Mouse (Mus musculus) frontal cortex, adult 2 months (tissue): ENCODE measurements around the gene D430019H16Rik. TPM values are rescaled to one million over a fixed set of nuclear protein-coding genes. Genes with fewer than 3 reads are reported as not detected.
A peak's percentile ranks its signal among the peaks of the same experiment; 100 is the strongest.

Experiments used
- DNase-seq, 2 experiments: peaks; one replicate each; pipeline ENCODE4 v3.0.0; 2022; ENCODE audit warnings: low spot score in 1 of 2; ENCODE audit errors: extremely low spot score in 1 of 2
- polyA plus RNA-seq: library from polyadenylated mRNA; depleted of rRNA; stranded (reverse); fragments of >200 nt; gene quantifications from 2 replicates; pipeline ENCODE4 v1.2.3, GENCODE M21; 2012

The D430019H16Rik gene
- polyA plus RNA-seq, 1 experiment, result 79.3 TPM

DNA sequence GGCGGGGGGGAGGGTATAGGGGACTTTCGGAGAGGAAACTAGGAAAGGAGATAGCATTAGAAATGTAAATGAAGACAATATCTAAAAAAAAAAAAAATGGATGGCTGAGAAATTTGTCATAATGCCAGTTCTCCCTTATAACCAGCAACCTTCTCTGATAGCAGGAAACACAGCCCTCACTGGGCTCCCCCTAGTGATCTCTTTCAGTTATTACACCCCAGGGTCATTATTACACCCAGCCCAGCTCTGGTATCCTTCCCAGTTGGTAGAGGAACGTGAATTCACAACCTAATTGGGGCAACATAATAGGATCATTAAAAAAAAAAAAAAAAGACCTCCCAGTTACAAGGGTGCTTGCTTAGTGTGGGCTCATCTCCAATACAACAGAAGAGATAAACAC lies 29.8 kb downstream of the D430019H16Rik start:
- peak in 1 of 2 experiments; percentile 70 for DNase-seq

DNA sequence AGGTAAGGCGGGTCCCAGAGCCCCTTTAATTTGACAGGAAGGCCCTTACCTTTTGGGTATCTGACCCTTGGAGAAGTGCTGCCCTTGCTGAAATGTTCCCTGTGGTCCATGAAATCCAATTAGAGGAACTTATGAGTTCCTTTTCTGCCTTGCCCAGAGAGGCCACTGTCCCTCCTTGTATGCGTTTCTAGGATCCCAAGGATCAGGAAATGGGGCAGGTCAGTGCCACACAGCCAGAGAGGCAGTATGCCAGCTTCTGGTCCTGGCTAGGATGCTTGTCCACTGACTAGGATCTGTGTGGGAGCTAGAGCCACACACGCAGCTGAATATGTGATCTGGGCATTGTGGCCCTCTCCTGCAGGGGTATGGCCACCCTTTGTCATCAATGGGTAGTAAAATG lies 36.6 kb downstream of the D430019H16Rik start:
- no peak for DNase-seq

DNA sequence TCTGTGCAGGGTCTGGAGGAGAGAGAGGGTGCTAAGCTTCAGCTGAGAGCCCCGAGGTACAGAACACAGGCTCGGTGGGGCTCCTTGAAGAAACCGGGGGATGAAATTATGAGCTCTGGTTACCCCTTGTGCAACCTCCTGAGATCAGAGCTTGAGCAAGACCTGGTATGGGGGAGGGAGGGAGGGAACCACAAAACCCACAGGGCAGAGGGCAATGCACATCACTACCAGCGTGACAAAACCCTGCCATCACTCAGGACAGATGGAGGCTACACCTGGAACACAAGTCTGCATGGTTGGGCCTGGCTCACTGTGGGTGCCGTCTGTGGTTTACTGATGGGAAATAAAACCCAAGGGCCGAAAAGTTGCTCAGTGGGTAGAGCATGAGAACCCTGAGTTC lies 37.1 kb downstream of the D430019H16Rik start:
- DNase-seq, result no peak

DNA sequence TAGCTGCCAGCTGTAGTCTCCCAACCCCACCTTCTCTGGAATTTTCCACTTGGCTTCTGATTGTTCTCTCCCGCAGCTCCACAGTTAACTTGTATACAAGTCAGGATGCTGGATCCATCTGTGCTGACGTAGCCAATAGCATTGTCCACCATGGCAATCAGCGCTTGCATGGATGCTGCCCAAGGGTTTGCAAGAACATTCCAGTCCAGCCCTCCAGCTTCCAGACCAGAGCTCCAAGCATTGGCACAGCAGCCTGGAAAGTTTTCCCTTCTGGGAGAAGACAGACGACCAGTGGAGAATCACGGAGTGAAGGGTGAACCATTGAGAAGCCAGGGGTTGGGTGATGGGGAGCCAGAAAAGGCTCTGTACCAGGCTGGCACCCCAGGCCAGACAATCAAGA lies 41.1 kb downstream of the D430019H16Rik start:
- no peak for DNase-seq

DNA sequence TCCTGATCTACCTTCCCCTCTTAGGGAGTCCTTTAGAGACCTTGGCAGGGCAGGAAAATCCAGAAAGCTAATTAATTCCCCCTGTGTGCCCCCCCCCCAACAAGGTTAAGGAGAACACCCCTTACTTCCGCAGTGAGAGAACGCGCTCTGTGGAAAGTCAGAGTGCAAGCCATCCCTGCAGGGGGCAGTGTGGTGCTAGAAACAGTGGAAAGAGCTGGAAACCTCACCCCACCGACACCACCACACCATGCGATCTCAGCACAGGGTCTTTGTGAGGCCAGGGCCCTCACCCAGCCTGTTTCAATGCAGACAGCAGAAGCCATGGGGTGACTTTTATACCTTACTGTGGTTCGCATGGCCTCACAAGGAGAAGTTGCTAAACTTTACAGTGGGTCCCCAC lies 44.2 kb downstream of the D430019H16Rik start:
- peak; percentile 40 to 91 for DNase-seq

DNA sequence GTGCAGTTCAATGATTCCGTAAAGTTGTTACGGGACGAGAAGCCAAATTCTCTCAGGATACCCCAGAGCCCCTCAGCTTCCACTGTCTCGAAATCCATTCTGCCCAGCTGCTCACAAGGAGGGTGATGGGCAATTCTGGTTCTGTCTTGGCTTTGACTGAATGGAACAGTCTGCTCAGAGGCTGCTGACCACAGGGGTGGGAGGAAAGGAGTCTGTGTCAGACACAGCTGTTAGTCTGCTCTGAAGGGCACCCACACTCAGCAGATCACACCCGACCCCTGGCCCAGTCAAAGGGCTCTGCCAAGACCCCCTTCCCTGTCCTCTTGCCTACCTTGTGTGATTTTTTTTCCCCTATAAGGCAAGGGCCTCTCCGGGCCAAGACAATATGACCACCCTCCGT lies 44.8 kb downstream of the D430019H16Rik start:
- no peak for DNase-seq

DNA sequence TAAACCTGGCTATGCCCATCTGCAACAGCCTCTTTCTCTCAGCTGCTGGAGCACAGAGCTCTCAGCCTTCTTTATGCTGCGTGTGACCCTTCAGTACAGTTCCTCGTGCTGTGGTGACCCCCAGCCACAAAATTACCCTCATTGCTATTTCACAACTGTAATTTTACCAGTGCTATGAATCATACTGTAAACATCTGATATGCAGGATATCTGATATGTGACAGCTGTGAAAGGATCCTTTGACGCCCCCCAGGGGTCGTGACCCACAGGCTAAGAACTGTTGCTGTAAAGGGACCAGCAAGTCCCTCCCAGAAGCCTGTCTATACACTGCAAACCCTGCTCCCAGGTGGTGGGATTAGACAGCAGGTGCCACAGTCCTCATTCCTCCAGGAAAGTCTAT lies 45.2 kb downstream of the D430019H16Rik start:
- DNase-seq, result no peak

DNA sequence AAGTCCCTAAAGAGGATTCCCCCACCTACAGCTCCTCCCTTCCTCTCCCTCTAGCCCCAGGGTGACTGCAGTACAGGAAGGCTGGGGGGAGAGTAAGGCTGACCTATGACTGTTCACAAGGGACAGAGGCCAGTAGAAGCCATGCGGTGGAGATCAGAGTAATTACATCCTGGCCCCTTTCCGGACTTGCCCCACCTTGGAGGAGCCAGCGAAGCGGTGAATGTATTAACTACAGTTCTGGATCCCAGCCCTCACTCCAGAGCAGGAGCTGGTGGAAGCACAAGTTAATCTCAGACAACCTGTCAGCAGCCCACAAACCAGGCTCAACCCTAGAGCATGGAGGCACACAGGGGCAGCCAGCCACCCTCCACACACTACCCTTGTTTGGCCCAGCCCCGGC lies 47.3 kb downstream of the D430019H16Rik start:
- no peak for DNase-seq

DNA sequence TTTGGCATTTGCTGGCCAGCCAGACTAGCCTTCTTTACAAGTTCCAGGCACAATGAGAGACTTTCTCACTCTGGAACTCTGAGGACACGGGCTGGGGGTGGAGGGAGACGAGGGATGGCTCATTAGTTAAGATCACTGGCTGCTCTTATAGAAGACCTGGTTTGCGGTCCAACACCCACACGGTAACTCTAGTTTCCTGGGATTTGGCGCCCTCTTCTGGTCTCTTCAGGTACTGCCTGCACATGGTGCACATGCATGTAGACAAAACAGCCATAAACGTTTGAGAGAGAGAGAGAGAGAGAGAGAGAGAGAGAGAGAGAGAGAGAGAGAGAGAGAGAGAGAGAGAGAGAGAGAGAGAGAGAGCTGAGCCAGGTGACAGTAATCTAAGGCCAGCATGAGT lies 51.1 kb downstream of the D430019H16Rik start:
- no peak for DNase-seq

DNA sequence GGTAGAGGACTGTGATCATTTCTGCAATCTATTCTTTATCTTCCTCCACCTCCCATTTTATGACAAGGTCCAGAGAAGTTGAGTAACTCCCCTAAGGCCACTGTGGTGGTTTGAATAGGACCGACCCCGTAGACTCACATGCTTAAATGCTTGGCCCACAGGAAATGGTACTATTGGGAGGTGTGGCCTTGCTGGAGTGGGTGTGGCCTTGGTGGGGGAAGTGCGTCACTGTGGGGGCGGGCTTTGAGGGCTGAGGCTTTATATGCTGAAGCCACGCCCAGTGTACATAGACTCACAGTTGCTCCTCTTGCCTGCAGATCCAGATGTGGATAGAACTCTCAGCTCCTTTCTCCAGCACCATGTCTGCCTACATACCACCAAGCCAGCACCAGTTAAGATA lies 57.5 kb downstream of the D430019H16Rik start:
- no peak for DNase-seq

DNA sequence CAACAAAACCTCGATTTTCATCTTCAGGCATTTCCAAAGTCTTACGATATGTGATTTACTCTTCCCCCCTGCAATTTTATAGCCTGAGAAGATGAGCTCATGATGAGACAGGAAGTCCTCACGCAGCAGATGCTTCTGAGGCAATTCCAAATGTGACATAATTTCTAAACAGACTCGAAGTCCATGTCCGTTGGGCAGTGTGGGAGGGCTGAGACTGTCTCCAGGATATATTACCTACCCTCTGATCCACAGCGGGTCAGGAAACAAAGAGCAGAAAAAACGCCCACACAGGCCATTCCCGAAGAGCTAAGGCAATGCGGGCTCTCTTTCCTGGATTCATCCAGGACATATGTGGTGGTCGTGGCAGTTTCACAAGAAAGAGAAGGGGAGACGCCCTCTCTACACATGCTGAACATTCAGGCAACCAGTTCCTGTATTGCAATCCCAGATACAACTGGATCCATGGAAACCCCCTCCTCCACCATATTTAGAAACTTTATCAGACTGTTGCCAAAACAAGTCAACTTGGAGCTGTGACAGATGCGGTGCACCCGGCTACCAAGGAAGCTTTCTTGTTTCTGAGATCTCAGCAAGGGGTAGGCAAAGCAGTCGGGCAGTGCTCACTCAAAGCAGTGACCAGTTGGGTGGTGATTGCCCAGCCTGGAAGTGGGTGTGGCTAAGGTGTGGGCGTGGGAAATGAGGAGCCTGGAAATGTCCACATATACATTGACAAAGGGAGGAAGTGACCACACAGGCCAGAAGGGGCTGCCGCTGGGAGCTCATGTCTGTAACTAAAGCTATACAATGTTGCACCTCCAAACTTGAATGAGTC lies 58.2 kb downstream of the D430019H16Rik start:
- no peak for DNase-seq

DNA sequence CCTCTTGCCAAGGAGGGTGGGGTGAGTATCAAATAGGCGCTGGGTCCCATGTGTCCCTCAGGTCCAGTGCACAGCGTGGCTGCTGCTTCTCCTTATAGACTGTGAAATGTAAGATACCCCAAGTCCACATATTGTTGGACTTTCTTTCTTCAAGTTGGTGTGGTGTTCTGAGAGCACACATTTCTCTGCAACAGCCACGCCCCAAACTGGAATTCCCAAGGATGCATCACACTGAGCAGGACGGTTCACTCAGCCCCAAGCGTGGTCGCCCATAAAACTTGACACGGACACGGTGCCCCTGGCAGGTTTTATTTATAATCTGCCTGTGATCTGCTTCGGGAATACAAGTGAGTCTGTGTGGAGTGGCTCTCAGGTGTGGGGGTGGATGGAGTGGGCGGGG lies 60.5 kb downstream of the D430019H16Rik start:
- no peak for DNase-seq

DNA sequence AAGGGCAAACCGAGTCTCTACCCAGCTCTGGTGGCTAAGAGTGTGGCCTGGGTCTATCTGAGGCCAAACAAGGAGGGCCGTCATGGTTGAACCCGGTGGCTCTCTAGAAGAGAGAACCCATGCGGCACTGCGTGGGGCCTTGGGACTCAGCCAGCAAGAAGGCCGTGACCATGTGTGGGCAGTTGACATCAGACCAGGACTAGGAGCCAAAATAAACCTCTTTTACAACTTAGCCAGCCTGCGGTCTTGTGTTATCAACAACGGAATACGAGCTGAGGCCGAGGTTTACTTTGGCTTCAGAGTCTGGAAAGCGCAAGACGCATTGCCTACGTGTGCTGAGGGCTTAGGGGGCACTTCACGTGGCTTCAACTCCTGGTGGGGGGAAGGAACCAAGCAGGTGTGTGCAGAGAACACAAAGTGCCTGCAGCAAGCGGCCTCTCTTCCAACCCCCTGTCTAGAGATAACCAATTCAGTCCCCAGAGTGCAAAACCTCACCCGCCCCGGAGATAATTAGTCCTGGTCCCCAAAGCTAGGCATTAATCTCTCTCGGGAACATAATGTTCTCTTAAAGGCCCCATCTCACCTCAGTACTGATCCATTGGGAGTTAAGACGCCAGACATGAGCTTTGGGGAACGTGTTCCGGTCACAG lies 63.5 kb downstream of the D430019H16Rik start:
- DNase-seq, result no peak

DNA sequence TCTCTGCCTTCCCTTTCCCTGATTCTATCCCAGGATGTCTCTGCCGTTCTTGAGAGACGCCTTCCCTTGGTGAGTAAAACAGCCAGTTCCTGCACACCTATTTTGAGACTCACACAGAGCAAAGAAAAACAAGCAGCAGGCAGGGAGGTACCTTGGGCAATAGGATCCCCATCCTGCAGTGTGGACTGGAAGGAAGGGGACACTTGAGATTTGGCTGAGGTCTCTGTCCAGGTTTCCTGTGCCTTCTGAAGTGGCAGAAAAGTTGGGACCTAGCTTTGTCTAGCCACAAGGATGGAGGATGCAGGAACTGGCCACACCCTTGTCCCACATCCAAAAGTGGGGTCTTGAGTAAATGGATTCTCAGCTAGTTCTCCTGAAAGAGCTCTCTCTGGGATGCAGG lies 66.2 kb downstream of the D430019H16Rik start:
- no peak for DNase-seq

DNA sequence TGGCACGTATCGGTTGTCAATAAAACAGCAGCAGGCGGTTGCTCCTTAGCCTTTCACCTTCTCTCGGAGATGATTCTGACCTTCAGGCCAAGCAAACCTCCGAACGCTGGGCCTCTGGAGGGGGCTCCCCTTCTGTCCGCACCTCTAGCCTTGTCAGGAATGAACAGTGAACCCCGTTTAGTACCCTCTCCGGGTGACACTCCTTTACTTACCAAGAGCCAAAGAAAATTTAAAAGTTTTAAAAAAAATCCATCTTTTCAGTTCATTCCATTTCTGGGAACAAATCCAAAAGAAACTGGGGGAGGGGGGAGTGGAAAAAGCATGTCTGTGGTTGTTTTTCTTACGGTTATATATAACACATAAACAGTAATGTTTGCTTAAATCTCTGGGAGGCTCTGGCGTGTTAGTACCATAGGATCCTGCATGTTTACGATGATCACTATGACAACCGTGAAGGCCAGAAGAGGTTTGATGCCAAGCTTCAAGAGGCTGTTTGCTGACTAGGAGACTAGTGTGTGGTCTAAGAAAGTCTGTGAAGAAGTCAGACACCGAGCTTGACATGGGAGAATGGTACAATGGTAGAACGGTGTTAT lies 67.6 kb downstream of the D430019H16Rik start:
- DNase-seq, result peak in 1 of 2 experiments; percentile 27

DNA sequence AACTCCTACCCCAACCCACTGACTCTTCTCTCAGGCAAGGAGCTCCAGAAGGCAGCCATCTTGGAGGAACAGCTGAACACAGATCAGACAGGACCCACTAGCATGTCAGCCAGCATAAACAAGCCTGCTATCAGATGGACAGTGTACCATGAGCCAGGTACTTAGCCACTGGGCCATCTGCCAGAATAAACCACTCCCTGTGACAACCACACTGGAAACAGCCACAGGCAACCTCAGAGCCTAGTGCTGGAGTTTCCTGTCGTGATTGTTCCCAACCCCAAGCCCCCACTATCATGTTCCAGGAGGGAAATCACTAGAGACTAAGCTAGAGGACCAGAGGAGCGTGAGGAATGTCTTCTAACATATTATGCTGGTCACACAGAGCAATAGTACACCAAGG lies 70.1 kb downstream of the D430019H16Rik start:
- DNase-seq, result no peak

DNA sequence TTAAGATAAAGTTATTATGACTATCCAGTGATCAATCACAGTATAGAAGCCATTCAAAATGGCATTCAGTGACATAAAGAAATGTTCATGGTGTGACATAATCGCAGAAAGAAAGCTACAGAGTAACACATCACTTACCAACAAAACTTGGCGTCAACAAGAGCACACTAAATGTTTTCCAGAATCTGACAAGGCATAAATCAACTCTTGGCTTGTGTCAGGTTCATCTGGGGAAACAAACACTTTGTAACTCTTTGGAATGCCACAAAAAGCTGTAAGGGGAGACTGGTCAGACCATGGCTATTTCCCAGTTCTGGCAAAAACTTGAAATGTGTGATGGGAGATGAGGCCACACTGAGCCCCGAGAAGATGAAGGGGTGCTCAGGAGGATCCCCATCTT lies 72.5 kb downstream of the D430019H16Rik start:
- no peak for DNase-seq

DNA sequence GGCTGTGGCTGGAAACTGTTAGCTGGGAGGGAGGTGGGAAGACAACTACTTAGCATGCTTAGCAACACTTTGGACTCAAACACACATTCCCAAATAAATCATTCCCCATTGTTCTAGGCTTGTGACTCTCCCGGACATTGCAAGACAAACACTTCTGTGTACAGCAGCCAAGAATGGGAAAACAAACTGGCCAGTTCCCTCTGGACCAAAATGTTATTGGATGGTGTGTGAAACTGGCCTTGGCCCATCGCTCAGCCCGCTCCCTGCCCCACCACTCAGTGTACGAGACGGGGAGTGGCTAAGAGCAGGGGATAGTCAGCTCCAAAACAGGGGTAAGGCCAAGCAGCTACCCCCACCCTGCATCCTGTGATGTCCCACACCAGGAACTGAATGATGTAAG lies 73.2 kb downstream of the D430019H16Rik start:
- DNase-seq, result peak; percentile 42 to 54

DNA sequence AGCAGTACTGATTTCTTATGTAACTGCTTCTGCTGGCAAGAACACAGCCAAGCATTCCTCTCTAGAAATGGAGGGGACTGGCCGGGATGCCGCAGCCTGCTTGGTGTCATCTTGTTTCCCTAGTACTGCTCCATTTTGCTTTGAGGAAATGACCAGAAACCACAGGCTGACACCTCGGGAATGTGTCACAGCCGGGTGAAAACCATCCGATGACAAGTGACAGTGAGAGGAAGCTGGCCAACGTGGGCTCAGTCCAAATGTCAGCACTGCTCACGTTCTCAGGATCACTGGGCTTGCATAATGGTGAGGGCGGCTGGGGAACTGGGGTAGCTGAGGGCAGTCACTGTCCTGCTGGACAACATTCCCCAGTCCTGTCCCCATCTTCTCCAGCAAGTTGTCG lies 75.9 kb downstream of the D430019H16Rik start:
- no peak for DNase-seq

DNA sequence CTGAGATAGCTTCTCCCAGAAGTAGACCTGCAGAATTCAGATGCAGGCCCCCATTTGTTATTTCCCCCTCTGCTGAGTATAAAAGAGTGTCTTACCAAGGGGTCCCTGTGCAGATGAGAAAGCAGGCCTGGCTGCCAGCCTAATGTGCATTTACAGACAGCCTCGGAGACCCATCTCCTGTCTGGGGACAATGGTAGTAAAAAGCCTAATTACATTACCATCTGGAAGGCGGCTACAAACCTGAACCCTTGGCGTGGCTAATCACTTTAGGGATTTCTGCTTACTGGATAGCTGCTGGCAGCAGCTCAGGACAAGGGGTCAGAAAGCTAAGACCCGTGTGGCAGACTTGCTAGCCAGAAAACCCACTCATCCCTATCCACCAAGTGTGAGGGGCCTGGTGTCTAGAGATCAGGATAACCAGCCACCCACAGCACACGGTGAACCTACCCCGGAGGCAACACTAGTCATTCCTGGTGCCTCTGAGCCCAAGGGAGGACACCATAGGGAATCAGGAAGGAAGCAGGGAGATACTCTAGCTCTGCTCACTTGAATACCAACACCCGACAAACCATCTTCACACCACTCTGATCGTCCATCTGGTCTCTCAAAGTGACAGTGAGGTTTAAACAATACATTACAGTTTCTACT lies 78.2 kb downstream of the D430019H16Rik start:
- DNase-seq, result no peak

DNA sequence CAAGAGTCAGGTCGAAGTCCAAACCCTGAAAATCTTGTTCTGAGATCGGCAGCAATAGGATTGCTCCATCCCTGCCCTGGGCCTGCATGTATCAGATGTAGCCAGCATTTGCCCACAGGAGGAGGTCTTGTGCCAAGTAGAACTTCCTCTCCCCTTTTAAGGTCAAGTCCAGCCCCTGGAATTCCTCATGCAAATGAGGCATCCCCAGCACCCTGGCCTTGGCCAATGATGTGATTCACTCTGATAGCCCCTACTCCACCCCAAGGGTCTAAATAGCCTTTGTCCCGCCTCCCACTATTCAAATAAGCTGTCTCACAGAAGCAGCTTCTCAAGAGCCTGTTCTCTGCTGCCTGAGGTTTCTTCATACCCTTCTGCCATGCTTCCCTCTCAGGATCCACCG lies 81.2 kb downstream of the D430019H16Rik start:
- DNase-seq, result no peak
